Mouse (Mus musculus): ENCODE measurements at regions not wholly inside any gene's neighbourhood (a gene's known extent, or its start where the extent isn't known, plus 50 kb on each side); places are given as distances from the start of the nearest gene placed in this dataset.

- WGBS, result 83% methylated on average over 3 of the region's 3 CpGs
- H3K9me3 ChIP-seq, result no peaks in the 10 kb centered on the region
- no peak overlapping the region for H3K4me2 ChIP-seq
- H3K27ac ChIP-seq, result no peak overlapping the region
- peaks cover 9% of the 10 kb centered on the region for H3K4me1 ChIP-seq
- no peak for ATAC-seq (replicated peaks)
- no peaks in the 10 kb centered on the region for H3K27me3 ChIP-seq (replicated peaks)
- H3K9ac ChIP-seq, result no peak overlapping the region
- H3K36me3 ChIP-seq (replicated peaks), result no peaks in the 10 kb centered on the region
- H3K4me3 ChIP-seq, result no peak overlapping the region
Measured at GRCm38 (mm10) chr10:39270406-39270805, 98.2 kb upstream of the Fyn start.

DNA sequence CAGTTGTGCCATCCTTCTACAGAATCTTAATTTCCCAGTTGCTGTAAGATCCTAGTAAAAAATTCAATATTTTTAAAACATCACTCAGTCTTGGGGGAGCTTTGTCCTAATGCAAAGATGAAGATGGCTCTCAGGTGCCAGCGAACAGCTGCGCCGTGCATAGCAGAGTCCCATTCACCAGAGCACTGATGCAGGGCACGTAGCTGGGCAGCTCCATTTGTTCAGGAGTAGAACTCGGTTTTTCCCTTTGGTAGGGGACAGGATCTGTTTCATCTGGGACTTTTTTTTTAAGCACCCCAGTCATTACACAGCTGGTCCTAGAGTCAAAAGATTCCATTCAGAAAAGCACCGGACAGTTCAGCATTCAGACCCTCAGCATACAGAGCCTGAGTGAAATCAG lies 101.4 kb upstream of the Fyn start:
- Histone ChIP-seq H3K9me3 (no peaks in the 10 kb centered on the region), H3K9ac (no peak overlapping the region), H3K4me3 (no peak overlapping the region), H3K36me3 (replicated peaks) (no peaks in the 10 kb centered on the region), H3K4me1 (peaks cover 15% of the 10 kb centered on the region), H3K27ac (no peak overlapping the region), H3K4me2 (no peak overlapping the region), H3K27me3 (replicated peaks) (no peaks in the 10 kb centered on the region)
- ATAC-seq (replicated peaks), result no peak
- 82% methylated on average over 6 of the region's 6 CpGs for WGBS

DNA sequence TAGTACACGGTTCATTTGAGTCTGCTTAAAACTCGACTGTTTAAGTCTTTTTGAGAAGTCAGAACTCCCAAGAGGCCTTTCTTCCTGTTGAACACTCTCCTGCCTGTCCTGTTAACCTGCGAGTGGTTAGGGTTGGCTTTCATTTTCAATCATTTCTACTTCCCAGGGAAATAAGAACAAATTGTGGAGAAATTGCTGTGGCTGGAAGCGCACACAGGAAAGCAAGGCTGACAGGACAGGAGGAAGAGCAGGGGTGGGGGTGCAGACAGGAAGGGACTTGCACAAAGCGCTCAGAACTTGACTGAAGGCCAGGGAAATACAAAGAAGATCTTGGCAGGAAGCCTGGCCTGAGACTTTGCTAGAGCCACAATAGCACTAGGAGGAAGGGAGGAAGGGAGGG lies 102.2 kb upstream of the Fyn start:
- H3K4me2 ChIP-seq, result no peak overlapping the region
- peaks cover 22% of the 10 kb centered on the region for H3K4me1 ChIP-seq
- H3K27me3 ChIP-seq (replicated peaks), result no peaks in the 10 kb centered on the region
- peak; percentile 82 for ATAC-seq (replicated peaks)
- H3K9ac ChIP-seq, result no peak overlapping the region
- no peak overlapping the region for H3K4me3 ChIP-seq
- no peaks in the 10 kb centered on the region for H3K36me3 ChIP-seq (replicated peaks)
- 27% methylated on average over 5 of the region's 5 CpGs for WGBS
- peak overlapping the region; percentile 53; the same call in 1 of the 2 replicates for H3K27ac ChIP-seq
- no peaks in the 10 kb centered on the region for H3K9me3 ChIP-seq

GRCm38 (mm10) chr10:39262466-39262865 lies 98.9 kb upstream of the Ccn6 start:
- no peaks in the 10 kb centered on the region for H3K9me3 ChIP-seq
- no peaks in the 10 kb centered on the region for H3K27me3 ChIP-seq (replicated peaks)
- H3K27ac ChIP-seq, result no peak overlapping the region
- H3K4me1 ChIP-seq, result peaks cover 29% of the 10 kb centered on the region
- WGBS, result 46% methylated on average over 7 of the region's 7 CpGs
- no peak overlapping the region for H3K4me3 ChIP-seq
- ATAC-seq (replicated peaks), result no peak
- no peaks in the 10 kb centered on the region for H3K36me3 ChIP-seq (replicated peaks)
- no peak overlapping the region for H3K9ac ChIP-seq
- H3K4me2 ChIP-seq, result no peak overlapping the region

DNA sequence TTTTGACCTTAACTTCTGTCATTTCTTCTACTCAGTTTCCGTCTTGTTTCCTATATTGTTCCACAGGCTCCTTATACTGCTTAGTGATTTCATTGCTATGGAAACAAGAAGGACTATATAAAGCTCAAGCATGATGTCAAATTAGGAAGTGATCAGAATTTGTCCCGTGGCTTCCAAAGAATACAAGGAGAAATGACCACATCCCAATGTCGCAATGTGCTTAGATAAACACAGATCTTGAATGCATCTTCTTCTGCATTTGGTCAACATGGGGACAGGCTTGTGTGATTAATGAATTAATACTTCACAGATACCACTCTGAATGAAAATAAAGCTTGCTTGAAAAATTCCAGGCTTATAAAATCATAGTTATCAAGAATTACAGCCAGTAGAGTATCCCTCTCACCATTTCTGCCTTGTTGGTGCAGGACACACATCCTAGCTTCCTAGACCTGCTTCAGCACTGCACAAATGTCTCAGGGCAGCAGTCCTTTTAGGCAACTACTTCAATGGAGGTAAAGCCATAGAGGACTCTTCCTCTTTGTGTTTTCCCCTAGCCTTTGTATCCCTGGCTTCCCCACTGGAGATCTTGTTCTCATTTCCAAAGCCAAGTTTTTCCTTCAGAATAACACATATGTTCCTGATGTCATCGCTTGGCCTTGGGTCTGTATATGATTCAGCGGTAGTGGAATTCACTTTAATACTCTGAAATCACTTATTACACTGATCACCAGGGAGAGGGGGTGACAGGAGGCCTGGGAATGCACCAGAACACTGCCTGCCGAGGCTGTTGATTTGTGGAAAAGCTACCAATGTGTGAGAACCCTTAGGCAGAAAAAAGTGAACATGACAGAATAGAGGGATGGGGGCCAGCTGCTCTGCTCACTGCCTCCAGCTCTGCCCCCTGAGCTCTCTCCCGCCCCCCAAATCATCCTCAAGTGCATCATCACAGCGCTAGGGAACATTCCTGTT lies 97.9 kb upstream of the Ccn6 start:
- no peaks in the 10 kb centered on the region for H3K27me3 ChIP-seq (replicated peaks)
- no peak overlapping the region for H3K4me3 ChIP-seq
- peaks cover 23% of the 10 kb centered on the region for H3K4me1 ChIP-seq
- WGBS, result 60% methylated on average over 8 of the region's 8 CpGs
- H3K9me3 ChIP-seq, result no peaks in the 10 kb centered on the region
- no peaks in the 10 kb centered on the region for H3K36me3 ChIP-seq (replicated peaks)
- peak; percentile 32; the same call in 1 of the 2 replicates for ATAC-seq (replicated peaks)
- H3K27ac ChIP-seq, result 0 out of 2 replicates have a peak overlapping the region, but pooled peaks have one; percentile 1
- H3K4me2 ChIP-seq, result no peak overlapping the region
- no peak overlapping the region for H3K9ac ChIP-seq

GRCm38 (mm10) chr10:39260061-39260460 lies 96.5 kb upstream of the Ccn6 start:
- no peak overlapping the region for H3K4me3 ChIP-seq
- 80% methylated on average over 6 of the region's 6 CpGs for WGBS
- H3K27me3 ChIP-seq (replicated peaks), result no peaks in the 10 kb centered on the region
- no peak overlapping the region for H3K9ac ChIP-seq
- H3K4me1 ChIP-seq, result peaks cover 19% of the 10 kb centered on the region
- H3K4me2 ChIP-seq, result no peak overlapping the region
- H3K9me3 ChIP-seq, result no peaks in the 10 kb centered on the region
- no peaks in the 10 kb centered on the region for H3K36me3 ChIP-seq (replicated peaks)
- no peak overlapping the region for H3K27ac ChIP-seq
- no peak for ATAC-seq (replicated peaks)

GRCm38 (mm10) chr10:39257371-39258154 lies 94.0 kb upstream of the Ccn6 start:
- H3K27me3 ChIP-seq (replicated peaks), result no peaks in the 10 kb centered on the region
- no peak overlapping the region for H3K27ac ChIP-seq
- WGBS, result 87% methylated on average over 2 of the region's 2 CpGs
- no peaks in the 10 kb centered on the region for H3K9me3 ChIP-seq
- no peaks in the 10 kb centered on the region for H3K36me3 ChIP-seq (replicated peaks)
- H3K9ac ChIP-seq, result no peak overlapping the region
- H3K4me1 ChIP-seq, result peaks cover 17% of the 10 kb centered on the region
- ATAC-seq (replicated peaks), result no peak
- no peak overlapping the region for H3K4me2 ChIP-seq
- no peak overlapping the region for H3K4me3 ChIP-seq

GRCm38 (mm10) chr10:39254561-39254960 lies 91.0 kb upstream of the Ccn6 start:
- no peak for ATAC-seq (replicated peaks)
- WGBS, result 77% methylated on average over 2 of the region's 2 CpGs

DNA sequence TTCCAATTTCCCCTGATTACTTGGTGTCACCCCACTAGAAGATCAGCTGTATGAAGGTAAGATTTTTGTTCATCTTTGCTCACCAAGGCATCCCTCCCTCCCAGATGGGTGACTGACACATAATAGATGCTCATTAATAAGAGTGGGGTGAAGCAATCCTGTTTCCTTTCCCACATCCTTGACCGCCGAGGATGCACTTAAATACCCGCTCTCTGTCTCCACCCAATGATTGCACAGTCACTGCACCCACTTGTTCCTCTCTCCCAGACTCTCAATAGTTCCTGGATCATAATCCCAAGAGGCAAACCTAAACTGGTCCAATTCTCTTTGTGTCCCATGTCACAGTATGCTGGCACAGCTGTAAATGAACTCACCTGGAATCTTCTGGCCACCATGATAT lies 86.4 kb upstream of the Ccn6 start:
- Histone ChIP-seq H3K4me3 (no peak overlapping the region), H3K9ac (no peak overlapping the region), H3K36me3 (replicated peaks) (no peaks in the 10 kb centered on the region), H3K4me2 (no peak overlapping the region), H3K27ac (no peak overlapping the region), H3K4me1 (no peaks in the 10 kb centered on the region), H3K9me3 (no peaks in the 10 kb centered on the region), H3K27me3 (replicated peaks) (no peaks in the 10 kb centered on the region)
- ATAC-seq (replicated peaks), result no peak
- WGBS, result 89% methylated on average over 3 of the region's 3 CpGs

More at GRCm38 (mm10) chr10:39254561-39254960, 91.0 kb upstream of the Ccn6 start:
- Histone ChIP-seq H3K9me3 (no peaks in the 10 kb centered on the region), H3K4me1 (no peaks in the 10 kb centered on the region), H3K27ac (no peak overlapping the region), H3K9ac (no peak overlapping the region), H3K4me3 (no peak overlapping the region), H3K4me2 (no peak overlapping the region), H3K27me3 (replicated peaks) (no peaks in the 10 kb centered on the region), H3K36me3 (replicated peaks) (no peaks in the 10 kb centered on the region)

DNA sequence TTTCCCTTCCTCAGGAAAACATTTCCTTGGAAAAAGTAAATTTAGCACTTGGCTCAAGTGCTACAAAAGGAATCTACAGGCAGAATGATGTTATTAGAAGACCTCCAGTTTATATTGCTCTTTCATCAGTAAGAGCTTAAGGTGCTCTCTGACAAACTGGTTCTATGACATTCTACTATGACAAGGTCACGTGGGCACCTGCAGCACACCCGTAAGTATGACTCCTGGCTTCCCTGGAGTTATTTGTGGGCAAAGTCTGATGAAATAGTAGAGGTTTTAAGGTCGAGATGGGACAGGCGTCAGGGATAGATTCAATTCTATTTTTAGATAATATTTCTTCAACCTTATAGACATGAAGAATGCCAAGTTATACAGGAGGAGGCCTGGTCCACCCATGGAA lies 84.9 kb upstream of the Ccn6 start:
- no peaks in the 10 kb centered on the region for H3K9me3 ChIP-seq
- H3K4me2 ChIP-seq, result no peak overlapping the region
- H3K4me1 ChIP-seq, result no peaks in the 10 kb centered on the region
- no peaks in the 10 kb centered on the region for H3K27me3 ChIP-seq (replicated peaks)
- 88% methylated on average over 4 of the region's 4 CpGs for WGBS
- ATAC-seq (replicated peaks), result no peak
- no peak overlapping the region for H3K9ac ChIP-seq
- H3K36me3 ChIP-seq (replicated peaks), result no peaks in the 10 kb centered on the region
- no peak overlapping the region for H3K4me3 ChIP-seq
- no peak overlapping the region for H3K27ac ChIP-seq

DNA sequence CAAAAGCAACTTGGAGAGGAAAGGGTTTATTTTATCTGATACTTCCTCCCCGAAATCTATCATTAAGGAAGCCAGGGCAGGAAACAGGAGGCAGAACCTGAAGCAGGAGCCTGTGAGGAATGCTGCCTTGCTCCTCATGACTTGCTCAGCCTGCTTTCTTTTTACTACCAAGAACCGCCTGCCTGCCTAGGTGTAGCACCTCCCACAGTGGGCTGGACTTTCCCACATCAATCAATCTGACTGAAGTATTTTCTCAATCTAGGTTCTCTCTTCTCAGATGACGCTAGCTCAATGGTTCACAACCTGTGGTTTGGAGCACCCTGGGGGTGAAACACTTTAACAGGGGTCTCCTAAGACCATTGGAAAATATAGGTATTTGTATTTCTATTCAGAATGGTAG lies 83.4 kb upstream of the Ccn6 start:
- Histone ChIP-seq H3K4me3 (no peak overlapping the region), H3K27me3 (replicated peaks) (no peaks in the 10 kb centered on the region), H3K27ac (no peak overlapping the region), H3K4me1 (no peaks in the 10 kb centered on the region), H3K9me3 (no peaks in the 10 kb centered on the region), H3K4me2 (no peak overlapping the region), H3K36me3 (replicated peaks) (no peaks in the 10 kb centered on the region), H3K9ac (no peak overlapping the region)
- 62% methylated on average over 3 of the region's 3 CpGs for WGBS
- no peak for ATAC-seq (replicated peaks)

DNA sequence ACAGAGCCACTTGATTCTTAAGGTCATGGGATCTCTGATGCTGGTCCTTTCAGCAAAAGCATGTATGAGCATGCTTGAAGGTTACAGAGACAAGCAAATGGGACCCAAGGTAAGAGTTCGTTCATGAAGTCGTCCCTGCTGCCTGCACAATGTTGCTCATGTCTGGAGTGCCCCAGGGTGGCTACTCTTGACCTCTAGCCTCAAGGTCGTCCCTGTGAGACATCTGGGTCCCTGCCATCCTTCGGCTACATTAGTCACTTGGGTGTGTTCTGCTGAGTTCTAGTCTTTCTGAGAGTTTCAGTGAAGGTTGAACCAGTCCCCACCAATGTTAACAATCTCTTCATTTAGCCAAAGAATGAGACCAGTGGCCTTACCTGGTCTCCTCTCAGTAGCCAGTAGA lies 81.5 kb upstream of the Ccn6 start:
- ATAC-seq (replicated peaks), result no peak
- Histone ChIP-seq H3K4me2 (no peak overlapping the region), H3K4me1 (peaks cover 3% of the 10 kb centered on the region), H3K4me3 (no peak overlapping the region), H3K27ac (no peak overlapping the region), H3K9ac (no peak overlapping the region), H3K9me3 (no peaks in the 10 kb centered on the region), H3K36me3 (replicated peaks) (no peaks in the 10 kb centered on the region), H3K27me3 (replicated peaks) (no peaks in the 10 kb centered on the region)
- 86% methylated on average over 4 of the region's 4 CpGs for WGBS

Measured in midbrain, embryonic 15.5 days (tissue).